Mouse (Mus musculus): ENCODE measurements around the gene Shank1. TPM values are rescaled to one million over a fixed set of nuclear protein-coding genes. Genes with fewer than 3 reads are reported as not detected.
A peak's percentile ranks its signal among the peaks of the same experiment; 100 is the strongest.

The Shank1 gene
- polyA plus RNA-seq, 1 experiment from 2014 or later: 9.5 TPM

- Histone ChIP-seq H3K4me3 (ENCODE audit: low read depth, low read length) (no peak overlapping the region), H3K9ac (ENCODE audit: low read length) (no peak overlapping the region), H3K4me2 (ENCODE audit: low read length) (no peak overlapping the region), H3K27me3 (replicated peaks; ENCODE audit: control insufficient read depth, insufficient read depth, low read length) (no peaks in the 10 kb centered on the region; the same call in 1 of the 2 replicates), H3K9me3 (replicated peaks; ENCODE audit: control insufficient read depth, low read length) (no peaks in the 10 kb centered on the region), H3K4me1 (ENCODE audit: control insufficient read depth, insufficient read depth, low read length) (no peaks in the 10 kb centered on the region), H3K36me3 (ENCODE audit: control insufficient read depth, insufficient read depth, low read length) (peaks cover 35% of the 10 kb centered on the region), H3K27ac (ENCODE audit: low read depth, low read length) (no peak overlapping the region)
- no peak for ATAC-seq
- no peak for DNase-seq (ENCODE audit: low spot score)
- WGBS: 34% methylated on average over 11 of the region's 11 CpGs
Measured at GRCm38 (mm10) chr7:44343459-44344015, 33.5 kb downstream of the Shank1 start.

GRCm38 (mm10) chr7:44344622-44345021 is 34.6 kb downstream of the Shank1 start:
- peaks cover 38% of the 10 kb centered on the region for H3K36me3 ChIP-seq (ENCODE audit: control insufficient read depth, insufficient read depth, low read length)
- WGBS: 81% methylated on average over 12 of the region's 12 CpGs
- no peak for DNase-seq (ENCODE audit: low spot score)

DNA sequence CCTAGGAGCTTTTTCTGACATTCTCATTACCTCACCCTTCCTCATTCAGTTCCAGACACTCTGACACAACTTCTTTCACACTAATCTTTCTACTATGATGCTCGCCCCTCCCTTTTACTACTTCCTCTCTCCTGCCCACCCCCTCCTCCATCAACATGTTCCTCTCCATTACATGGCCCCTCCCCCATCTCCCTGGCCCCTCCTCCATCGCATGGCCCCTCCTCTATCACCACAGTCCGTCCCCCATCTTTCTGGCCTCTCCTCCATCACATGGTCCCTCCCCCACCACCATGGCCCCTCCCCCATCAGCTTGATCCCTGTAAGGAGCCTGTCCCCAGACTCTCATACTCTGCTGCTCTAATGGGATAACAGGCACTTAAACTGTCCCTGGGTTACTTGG is 39.0 kb downstream of the Shank1 start:
- no peak overlapping the region for H3K27ac ChIP-seq (ENCODE audit: low read depth, low read length)
- H3K9ac ChIP-seq (ENCODE audit: low read length): no peak overlapping the region
- ATAC-seq (no peak), DNase-seq (ENCODE audit: low spot score) (no peak)
- H3K4me3 ChIP-seq (ENCODE audit: low read depth, low read length): no peak overlapping the region
- peaks cover 40% of the 10 kb centered on the region for H3K36me3 ChIP-seq (ENCODE audit: control insufficient read depth, insufficient read depth, low read length)
- peaks cover 39% of the 10 kb centered on the region for H3K27me3 ChIP-seq (replicated peaks; ENCODE audit: control insufficient read depth, insufficient read depth, low read length)
- 23% methylated on average over 3 of the region's 3 CpGs for WGBS
- H3K4me2 ChIP-seq (ENCODE audit: low read length): no peak overlapping the region
- no peaks in the 10 kb centered on the region for H3K9me3 ChIP-seq (replicated peaks; ENCODE audit: control insufficient read depth, low read length)
- H3K4me1 ChIP-seq (ENCODE audit: control insufficient read depth, insufficient read depth, low read length): peaks cover 7% of the 10 kb centered on the region

More at GRCm38 (mm10) chr7:44344622-44345021, 34.6 kb downstream of the Shank1 start:
- Histone ChIP-seq H3K4me3 (ENCODE audit: low read depth, low read length) (no peak overlapping the region), H3K9me3 (replicated peaks; ENCODE audit: control insufficient read depth, low read length) (no peaks in the 10 kb centered on the region), H3K4me2 (ENCODE audit: low read length) (no peak overlapping the region), H3K27me3 (replicated peaks; ENCODE audit: control insufficient read depth, insufficient read depth, low read length) (peaks cover 3% of the 10 kb centered on the region), H3K4me1 (ENCODE audit: control insufficient read depth, insufficient read depth, low read length) (no peaks in the 10 kb centered on the region), H3K9ac (ENCODE audit: low read length) (no peak overlapping the region), H3K27ac (ENCODE audit: low read depth, low read length) (no peak overlapping the region)
- ATAC-seq: no peak

DNA sequence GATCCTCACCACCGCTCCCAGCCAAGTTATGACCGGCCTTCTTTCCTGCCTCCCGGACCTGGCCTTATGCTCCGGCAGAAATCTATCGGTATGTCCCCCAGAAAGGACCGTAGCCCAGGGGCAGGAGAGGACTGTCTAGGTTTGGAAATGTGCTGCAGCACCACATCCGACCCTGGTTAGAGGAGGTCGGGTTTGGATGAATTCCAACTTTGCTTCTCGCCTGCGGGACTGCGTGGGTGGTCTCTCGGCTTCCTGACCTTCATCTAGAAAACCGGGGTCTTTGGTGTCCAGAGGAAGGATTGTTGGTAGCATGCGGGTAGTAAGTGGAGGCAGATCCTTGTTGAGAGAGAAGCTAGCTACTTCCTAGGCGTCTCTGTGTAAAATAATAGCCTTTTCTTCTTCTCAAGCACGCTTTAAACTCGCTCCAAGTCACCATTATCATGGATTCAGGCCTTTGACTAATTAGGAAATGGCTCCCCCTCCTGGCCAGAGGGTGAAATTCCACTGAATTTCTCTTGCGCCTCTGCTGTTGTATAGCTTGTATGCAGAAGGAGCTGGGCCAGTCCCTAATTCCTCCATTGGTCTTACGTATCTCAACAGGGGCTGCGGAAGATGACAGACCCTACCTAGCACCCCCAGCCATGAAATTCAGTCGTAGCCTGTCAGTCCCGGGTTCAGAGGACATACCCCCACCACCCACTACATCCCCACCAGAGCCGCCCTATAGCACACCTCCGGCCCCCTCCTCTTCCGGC is 41.1 kb downstream of the Shank1 start:
- Histone ChIP-seq H3K36me3 (ENCODE audit: control insufficient read depth, insufficient read depth, low read length) (peaks cover 26% of the 10 kb centered on the region), H3K4me1 (ENCODE audit: control insufficient read depth, insufficient read depth, low read length) (peaks cover 7% of the 10 kb centered on the region), H3K27me3 (replicated peaks; ENCODE audit: control insufficient read depth, insufficient read depth, low read length) (peaks cover 59% of the 10 kb centered on the region)

GRCm38 (mm10) chr7:44351881-44352749 is 42.1 kb downstream of the Shank1 start:
- no peaks in the 10 kb centered on the region for H3K9me3 ChIP-seq (replicated peaks; ENCODE audit: control insufficient read depth, low read length)
- peaks cover 22% of the 10 kb centered on the region; the same call in 1 of the 2 replicates for H3K36me3 ChIP-seq (ENCODE audit: control insufficient read depth, insufficient read depth, low read length)
- H3K27ac ChIP-seq (ENCODE audit: low read depth, low read length): no peak overlapping the region
- peak overlapping the region; percentile 50 for H3K9ac ChIP-seq (ENCODE audit: low read length)
- DNase-seq (ENCODE audit: low spot score): no peak
- ATAC-seq: peak; percentile 24; the same call in 1 of the 2 replicates
- WGBS: 3% methylated on average over 69 of the region's 71 CpGs
- no peak overlapping the region for H3K4me3 ChIP-seq (ENCODE audit: low read depth, low read length)
- peaks cover 69% of the 10 kb centered on the region for H3K27me3 ChIP-seq (replicated peaks; ENCODE audit: control insufficient read depth, insufficient read depth, low read length)
- peaks cover 7% of the 10 kb centered on the region for H3K4me1 ChIP-seq (ENCODE audit: control insufficient read depth, insufficient read depth, low read length)
- no peak overlapping the region for H3K4me2 ChIP-seq (ENCODE audit: low read length)

More for the DNA sequence above, 41.1 kb downstream of the Shank1 start:
- 2% methylated on average over 25 of the region's 25 CpGs for WGBS
- ATAC-seq: peak; percentile 68
- Histone ChIP-seq H3K4me3 (ENCODE audit: low read depth, low read length) (peak overlapping the region; percentile 11; the same call in 1 of the 2 replicates), H3K9me3 (replicated peaks; ENCODE audit: control insufficient read depth, low read length) (no peaks in the 10 kb centered on the region), H3K4me2 (ENCODE audit: low read length) (peak overlapping the region; percentile 52), H3K9ac (ENCODE audit: low read length) (peak overlapping the region; percentile 48), H3K27ac (ENCODE audit: low read depth, low read length) (no peak overlapping the region)
- peak; percentile 96 for DNase-seq (ENCODE audit: low spot score)

GRCm38 (mm10) chr7:44352750-44353600 is 42.9 kb downstream of the Shank1 start:
- H3K4me1 ChIP-seq (ENCODE audit: control insufficient read depth, insufficient read depth, low read length): peaks cover 9% of the 10 kb centered on the region
- WGBS: 2% methylated on average over 57 of the region's 71 CpGs

DNA sequence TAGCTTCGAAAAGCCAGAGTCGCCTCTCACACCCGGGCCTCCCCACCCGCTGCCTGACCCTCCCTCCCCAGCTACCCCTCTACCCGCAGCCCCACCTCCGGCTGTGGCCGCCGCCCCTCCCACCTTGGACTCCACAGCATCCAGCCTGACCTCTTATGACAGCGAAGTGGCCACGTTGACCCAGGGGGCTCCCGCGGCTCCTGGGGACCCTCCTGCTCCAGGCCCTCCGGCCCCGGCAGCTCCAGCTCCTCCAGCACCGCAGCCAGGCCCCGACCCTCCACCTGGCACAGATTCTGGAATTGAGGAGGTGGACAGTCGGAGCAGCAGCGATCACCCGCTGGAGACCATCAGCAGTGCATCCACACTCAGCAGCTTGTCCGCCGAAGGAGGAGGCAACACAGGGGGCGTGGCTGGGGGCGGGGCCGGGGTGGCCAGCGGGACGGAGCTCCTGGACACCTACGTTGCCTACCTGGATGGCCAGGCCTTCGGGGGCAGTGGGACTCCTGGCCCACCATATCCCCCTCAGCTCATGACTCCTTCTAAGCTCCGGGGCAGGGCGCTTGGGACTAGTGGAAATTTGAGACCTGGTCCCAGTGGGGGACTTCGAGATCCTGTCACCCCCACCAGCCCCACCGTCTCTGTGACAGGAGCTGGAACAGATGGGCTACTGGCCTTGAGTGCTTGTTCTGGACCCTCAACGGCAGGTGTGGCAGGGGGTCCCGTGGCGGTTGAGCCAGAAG is 43.7 kb downstream of the Shank1 start:
- no peak overlapping the region for H3K27ac ChIP-seq (ENCODE audit: low read depth, low read length)
- 2% methylated on average over 35 of the region's 35 CpGs for WGBS
- H3K4me3 ChIP-seq (ENCODE audit: low read depth, low read length): no peak overlapping the region
- H3K36me3 ChIP-seq (ENCODE audit: control insufficient read depth, insufficient read depth, low read length): peaks cover 15% of the 10 kb centered on the region; the same call in 1 of the 2 replicates
- DNase-seq (ENCODE audit: low spot score): no peak
- H3K4me2 ChIP-seq (ENCODE audit: low read length): 0 out of 2 replicates have a peak overlapping the region, but pooled peaks have one; percentile 1
- H3K4me1 ChIP-seq (ENCODE audit: control insufficient read depth, insufficient read depth, low read length): peaks cover 10% of the 10 kb centered on the region
- H3K9me3 ChIP-seq (replicated peaks; ENCODE audit: control insufficient read depth, low read length): no peaks in the 10 kb centered on the region
- ATAC-seq: no peak
- H3K9ac ChIP-seq (ENCODE audit: low read length): no peak overlapping the region
- H3K27me3 ChIP-seq (replicated peaks; ENCODE audit: control insufficient read depth, insufficient read depth, low read length): peaks cover 77% of the 10 kb centered on the region

More at GRCm38 (mm10) chr7:44352750-44353600, 42.9 kb downstream of the Shank1 start:
- DNase-seq (ENCODE audit: low spot score) (peak; percentile 29), ATAC-seq (no peak)
- Histone ChIP-seq H3K9me3 (replicated peaks; ENCODE audit: control insufficient read depth, low read length) (no peaks in the 10 kb centered on the region), H3K9ac (ENCODE audit: low read length) (peak overlapping the region; percentile 50), H3K27ac (ENCODE audit: low read depth, low read length) (no peak overlapping the region), H3K4me3 (ENCODE audit: low read depth, low read length) (no peak overlapping the region; the same call in 1 of the 2 replicates), H3K4me2 (ENCODE audit: low read length) (peak overlapping the region; percentile 9; the same call in 1 of the 2 replicates), H3K27me3 (replicated peaks; ENCODE audit: control insufficient read depth, insufficient read depth, low read length) (peaks cover 77% of the 10 kb centered on the region), H3K36me3 (ENCODE audit: control insufficient read depth, insufficient read depth, low read length) (peaks cover 15% of the 10 kb centered on the region; the same call in 1 of the 2 replicates)

All from forebrain, embryonic 14.5 days (tissue).